Mouse (Mus musculus) forebrain, embryonic 12.5 days (tissue): ENCODE measurements at regions not wholly inside any gene's neighbourhood (a gene's known extent, or its start where the extent isn't known, plus 50 kb on each side); places are given as distances from the start of the nearest gene placed in this dataset.

ENCODE experiments used
- ATAC-seq: fragments of 200-750 bp; cut with Nextera tagmentation; 2 replicates; pipeline ENCODE4 v1.8.0; 2017; ENCODE audit warnings: moderate TSS enrichment; ENCODE audit not compliant: low FRiP score
- H3K27ac ChIP-seq: fragments of 300-500 bp; sonication (generic); 2 replicates; pipeline ENCODE4 v1.5.1; 2016; ENCODE audit warnings: mild to moderate bottlenecking
- H3K27me3 ChIP-seq: fragments of 300-500 bp; sonication (generic); 2 replicates; pipeline ENCODE4 v1.6.1; 2016; ENCODE audit warnings: mild to moderate bottlenecking
- H3K36me3 ChIP-seq: fragments of 300-500 bp; sonication (generic); replicated peaks from 2 replicates; pipeline ENCODE4 v1.6.1; 2016; ENCODE audit warnings: mild to moderate bottlenecking
- H3K4me1 ChIP-seq: fragments of 300-500 bp; sonication (generic); 2 replicates; pipeline ENCODE4 v1.6.1; 2016
- H3K4me2 ChIP-seq: fragments of 300-500 bp; sonication (generic); 2 replicates; pipeline ENCODE4 v1.6.1; 2016; ENCODE audit warnings: mild to moderate bottlenecking, moderate library complexity
- H3K4me3 ChIP-seq: fragments of 300-500 bp; sonication (generic); replicated peaks from 2 replicates; pipeline ENCODE4 v1.5.1; 2016; ENCODE audit warnings: mild to moderate bottlenecking
- H3K9ac ChIP-seq: fragments of 300-500 bp; sonication (generic); 2 replicates; pipeline ENCODE4 v1.6.1; 2016; ENCODE audit warnings: mild to moderate bottlenecking
- H3K9me3 ChIP-seq: fragments of 300-500 bp; sonication (generic); 2 replicates; pipeline ENCODE4 v1.6.1; 2016
- WGBS: fragments of 180-500 bp; shearing (Covaris S2); methylation state at CpG from one replicate; pipeline ENCODE4 v1.1.7; 2016; 5-methylcytosine and 5-hydroxymethylcytosine counted together

DNA sequence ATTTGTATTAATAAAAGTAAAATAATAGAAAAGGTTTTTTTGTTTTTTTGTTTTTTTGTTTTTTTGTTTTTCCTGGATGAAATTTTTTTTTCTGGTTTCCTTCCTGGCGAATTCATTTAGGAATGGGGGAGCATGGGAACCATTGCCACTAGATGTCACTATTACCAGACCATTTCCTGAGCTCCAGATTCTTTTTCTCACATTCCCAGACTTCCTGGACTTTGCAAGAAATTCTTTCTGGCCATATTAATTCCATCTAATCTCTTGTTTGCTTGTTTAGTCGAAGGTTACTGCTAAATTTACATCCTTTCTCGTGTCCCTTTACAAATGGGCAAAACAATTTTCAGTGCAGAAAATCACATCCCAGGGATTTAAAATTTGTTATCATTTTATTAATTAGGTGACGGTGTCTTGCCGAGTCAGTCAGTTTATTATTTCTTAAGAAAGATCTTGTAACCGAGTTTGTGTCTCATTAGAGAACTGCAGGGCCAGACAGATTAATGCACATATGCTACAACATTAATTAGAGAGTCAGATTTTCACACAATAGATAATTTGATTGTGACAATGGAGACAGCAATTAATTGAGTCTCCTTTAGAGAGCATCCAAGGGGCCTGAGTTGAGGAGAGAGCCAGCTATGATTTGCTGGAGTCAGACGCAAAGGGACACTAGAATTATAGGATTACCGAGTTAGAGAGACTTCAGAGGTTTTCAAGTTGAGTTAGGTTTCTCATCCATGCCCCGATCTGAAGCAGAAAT lies 1702.5 kb upstream of the Tenm2 start:
- H3K4me2 ChIP-seq: peak overlapping the region; percentile 0; the same call in 1 of the 2 replicates
- no peaks in the 10 kb centered on the region for H3K27me3 ChIP-seq
- H3K36me3 ChIP-seq: no peaks in the 10 kb centered on the region
- no peak overlapping the region for H3K4me3 ChIP-seq
- ATAC-seq: peak; percentile 49; the same call in 1 of the 2 replicates
- H3K4me1 ChIP-seq: no peaks in the 10 kb centered on the region
- no peak overlapping the region for H3K27ac ChIP-seq
- H3K9me3 ChIP-seq: no peaks in the 10 kb centered on the region
- no peak overlapping the region for H3K9ac ChIP-seq
- 30% methylated on average over 9 of the region's 9 CpGs for WGBS
